Mouse (Mus musculus): Measurements from ENCODE around the gene Slc25a39. TPM values are rescaled to one million over a fixed set of nuclear protein-coding genes. Genes with fewer than 3 reads are reported as not detected.
A peak's percentile ranks its signal among the peaks of the same experiment; 100 is the strongest.

Gene Slc25a39
- polyA plus RNA-seq, 1 experiment: not detected

- Histone ChIP-seq H3K27ac (ENCODE audit: insufficient read depth, low read depth, low read length) (no peak overlapping the region), H3K4me3 (ENCODE audit: insufficient read depth, low read depth, low read length) (peak overlapping the region; percentile 24), H3K4me1 (ENCODE audit: control insufficient read depth, insufficient read depth, low read length) (peaks cover 25% of the 10 kb centered on the region)
- WGBS: 41% methylated on average over 15 of the region's 15 CpGs
- TF ChIP-seq POLR2A (IDR thresholded peaks at IDR 0.05; ENCODE audit: insufficient read depth, low read depth, low read length) (no peak), CTCF (IDR thresholded peaks at IDR 0.05; ENCODE audit: insufficient read depth, low read depth, low read length) (no peak)
Measured at GRCm38 (mm10) chr11:102408888-102409794, 1.4 kb upstream of the Slc25a39 start.

DNA sequence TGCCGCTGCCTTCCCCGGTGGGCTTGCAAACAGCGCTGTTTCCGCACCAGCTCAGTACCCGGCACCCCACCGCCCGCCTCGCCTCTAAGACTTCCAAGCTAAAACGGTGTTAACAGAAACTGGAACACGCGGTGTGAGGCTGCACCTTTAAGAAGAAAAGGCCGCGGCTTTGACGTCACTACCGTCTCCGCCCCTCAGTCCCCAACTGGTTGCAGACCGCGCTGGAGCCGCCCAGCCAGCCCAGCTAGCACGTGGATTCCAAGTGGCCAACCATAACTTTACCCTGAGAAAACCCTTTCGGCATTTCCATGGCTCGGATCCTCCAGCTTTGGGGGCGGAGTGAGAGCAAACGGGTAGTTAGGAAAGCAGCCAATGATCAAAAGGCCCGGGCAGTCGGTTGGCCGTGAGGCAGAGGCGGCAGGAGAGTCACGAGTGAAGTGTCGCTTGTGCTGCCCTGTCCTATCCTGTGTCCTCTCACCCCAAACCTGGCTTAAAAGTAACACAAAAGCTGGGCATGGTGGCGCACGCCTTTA is 664 bp upstream of the Slc25a39 start:
- H3K4me1 ChIP-seq (ENCODE audit: control insufficient read depth, insufficient read depth, low read length): peaks cover 25% of the 10 kb centered on the region
- H3K4me3 ChIP-seq (ENCODE audit: insufficient read depth, low read depth, low read length): peak overlapping the region; percentile 78
- WGBS: under 1% methylated on average over 32 of the region's 32 CpGs
- H3K27ac ChIP-seq (ENCODE audit: insufficient read depth, low read depth, low read length): 0 out of 2 replicates have a peak overlapping the region, but pooled peaks have one; percentile 28
- TF ChIP-seq CTCF (IDR thresholded peaks at IDR 0.05; ENCODE audit: insufficient read depth, low read depth, low read length): no peak
- no peak; the same call in 1 of the 2 replicates for TF ChIP-seq POLR2A (IDR thresholded peaks at IDR 0.05; ENCODE audit: insufficient read depth, low read depth, low read length)

DNA sequence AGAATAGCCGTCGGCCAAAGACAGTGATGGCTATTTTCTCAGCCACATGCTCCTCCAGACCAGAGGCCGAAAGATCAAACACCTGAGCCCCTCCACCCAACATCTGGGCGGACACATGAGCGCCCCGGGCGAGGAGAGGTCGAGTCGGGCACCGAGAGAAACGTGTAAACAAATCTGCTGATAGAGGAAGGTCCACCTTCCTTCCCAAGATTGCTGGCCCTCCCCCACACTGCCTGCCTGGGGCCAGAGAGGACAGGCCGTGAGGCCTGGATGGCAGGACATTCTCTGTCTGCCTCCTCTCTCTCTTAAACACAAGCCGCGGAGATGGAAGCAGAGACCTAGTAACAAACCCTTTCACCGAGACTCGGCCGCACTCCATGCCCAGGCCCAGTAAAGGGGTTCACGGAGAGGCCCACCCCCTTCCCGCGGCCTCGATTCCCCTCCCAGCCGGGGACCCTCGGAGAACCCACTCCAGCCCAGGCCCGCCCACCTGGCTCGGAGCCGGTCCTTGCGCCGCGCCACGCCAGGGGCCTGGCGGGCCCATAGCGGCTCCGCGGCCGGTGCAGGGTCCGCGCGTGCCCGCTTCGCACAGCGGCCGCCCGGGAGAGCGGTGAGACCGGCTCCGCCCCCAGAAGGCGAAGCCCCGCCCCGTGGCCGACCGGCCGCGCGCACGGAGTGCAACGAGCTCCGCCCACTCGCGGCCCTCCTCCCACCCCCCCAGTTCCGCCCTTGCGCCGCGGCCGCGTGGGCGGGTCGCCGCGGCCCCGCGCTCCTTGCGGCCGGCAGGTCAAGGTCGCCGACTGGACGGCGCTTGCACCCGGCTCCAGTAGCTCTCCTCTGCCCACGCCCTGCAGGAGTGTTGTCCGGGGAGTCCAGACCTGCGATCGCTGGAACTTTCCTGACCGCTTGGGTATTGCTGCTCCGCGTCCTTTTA is 579 bp downstream of the Slc25a39 start:
- TF ChIP-seq POLR2A (IDR thresholded peaks at IDR 0.05; ENCODE audit: insufficient read depth, low read depth, low read length) (peak; percentile 76), CTCF (IDR thresholded peaks at IDR 0.05; ENCODE audit: insufficient read depth, low read depth, low read length) (no peak)
- Histone ChIP-seq H3K4me3 (ENCODE audit: insufficient read depth, low read depth, low read length) (peak overlapping the region; percentile 78), H3K4me1 (ENCODE audit: control insufficient read depth, insufficient read depth, low read length) (peaks cover 25% of the 10 kb centered on the region), H3K27ac (ENCODE audit: insufficient read depth, low read depth, low read length) (peak overlapping the region; percentile 80)
- WGBS: under 1% methylated on average over 83 of the region's 85 CpGs

DNA sequence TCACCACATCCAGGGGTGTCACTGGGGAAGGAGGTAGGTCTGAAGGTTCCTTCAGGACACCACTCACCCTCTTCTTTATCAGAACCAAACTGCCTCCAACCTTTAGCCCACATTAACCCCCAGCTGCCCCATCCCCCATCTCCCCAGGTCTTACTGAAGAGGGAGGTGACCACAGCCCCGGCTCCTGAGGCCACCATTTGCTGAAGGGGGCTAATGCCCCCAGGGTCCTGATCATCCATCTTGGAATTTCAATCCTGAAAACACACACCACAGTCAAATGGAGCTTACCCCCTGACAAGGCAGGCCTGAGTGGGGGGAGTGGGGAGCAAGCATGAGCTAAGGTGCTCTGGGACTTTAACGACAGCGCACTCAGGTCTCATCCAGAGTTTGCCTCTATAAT is 1.3 kb downstream of the Slc25a39 start:
- Histone ChIP-seq H3K27ac (ENCODE audit: insufficient read depth, low read depth, low read length) (peak overlapping the region; percentile 69; the same call in 1 of the 2 replicates), H3K4me1 (ENCODE audit: control insufficient read depth, insufficient read depth, low read length) (peaks cover 27% of the 10 kb centered on the region), H3K4me3 (ENCODE audit: insufficient read depth, low read depth, low read length) (peak overlapping the region; percentile 78)
- 9% methylated on average over 3 of the region's 3 CpGs for WGBS
- TF ChIP-seq POLR2A (IDR thresholded peaks at IDR 0.05; ENCODE audit: insufficient read depth, low read depth, low read length): no peak

DNA sequence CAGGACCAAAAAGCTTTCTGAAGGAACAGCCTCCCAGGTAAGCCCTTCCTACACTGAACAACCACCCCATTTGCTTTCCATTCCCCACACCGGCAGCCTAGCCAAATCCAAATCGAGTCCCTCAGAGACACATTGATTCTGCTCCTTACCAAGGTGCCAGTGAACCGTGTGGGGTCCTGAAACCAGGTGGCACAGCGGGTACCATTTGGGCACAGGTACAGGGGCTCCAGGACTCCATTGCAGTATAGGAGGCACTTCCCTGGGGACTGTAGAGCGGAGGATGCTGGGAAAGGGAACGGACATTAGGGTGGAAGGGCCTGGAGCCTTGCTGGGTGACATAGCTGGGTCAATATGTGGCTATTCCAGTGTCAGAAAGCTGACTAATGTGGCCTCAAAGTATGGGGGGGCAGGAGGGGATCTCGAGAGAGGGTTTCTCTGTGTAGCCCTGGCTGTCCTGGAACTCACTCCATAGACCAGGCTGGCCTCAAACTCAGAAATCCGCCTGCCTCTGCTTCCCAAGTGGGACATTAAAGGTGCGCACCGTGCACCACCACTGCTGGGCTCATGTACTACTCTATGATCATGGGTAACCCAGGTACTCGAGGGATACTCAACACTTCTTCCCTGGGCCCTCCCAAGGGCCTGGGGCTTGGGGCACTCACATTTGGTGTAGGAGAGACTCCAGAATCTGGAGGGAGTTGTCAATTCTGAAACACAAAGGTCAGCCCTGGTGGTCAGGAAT is 2.0 kb downstream of the Slc25a39 start:
- Histone ChIP-seq H3K4me1 (ENCODE audit: control insufficient read depth, insufficient read depth, low read length) (peaks cover 29% of the 10 kb centered on the region), H3K4me3 (ENCODE audit: insufficient read depth, low read depth, low read length) (peak overlapping the region; percentile 78; the same call in 1 of the 2 replicates), H3K27ac (ENCODE audit: insufficient read depth, low read depth, low read length) (no peak overlapping the region)
- WGBS: 85% methylated on average over 11 of the region's 11 CpGs
- TF ChIP-seq POLR2A (IDR thresholded peaks at IDR 0.05; ENCODE audit: insufficient read depth, low read depth, low read length) (no peak), CTCF (IDR thresholded peaks at IDR 0.05; ENCODE audit: insufficient read depth, low read depth, low read length) (no peak)

DNA sequence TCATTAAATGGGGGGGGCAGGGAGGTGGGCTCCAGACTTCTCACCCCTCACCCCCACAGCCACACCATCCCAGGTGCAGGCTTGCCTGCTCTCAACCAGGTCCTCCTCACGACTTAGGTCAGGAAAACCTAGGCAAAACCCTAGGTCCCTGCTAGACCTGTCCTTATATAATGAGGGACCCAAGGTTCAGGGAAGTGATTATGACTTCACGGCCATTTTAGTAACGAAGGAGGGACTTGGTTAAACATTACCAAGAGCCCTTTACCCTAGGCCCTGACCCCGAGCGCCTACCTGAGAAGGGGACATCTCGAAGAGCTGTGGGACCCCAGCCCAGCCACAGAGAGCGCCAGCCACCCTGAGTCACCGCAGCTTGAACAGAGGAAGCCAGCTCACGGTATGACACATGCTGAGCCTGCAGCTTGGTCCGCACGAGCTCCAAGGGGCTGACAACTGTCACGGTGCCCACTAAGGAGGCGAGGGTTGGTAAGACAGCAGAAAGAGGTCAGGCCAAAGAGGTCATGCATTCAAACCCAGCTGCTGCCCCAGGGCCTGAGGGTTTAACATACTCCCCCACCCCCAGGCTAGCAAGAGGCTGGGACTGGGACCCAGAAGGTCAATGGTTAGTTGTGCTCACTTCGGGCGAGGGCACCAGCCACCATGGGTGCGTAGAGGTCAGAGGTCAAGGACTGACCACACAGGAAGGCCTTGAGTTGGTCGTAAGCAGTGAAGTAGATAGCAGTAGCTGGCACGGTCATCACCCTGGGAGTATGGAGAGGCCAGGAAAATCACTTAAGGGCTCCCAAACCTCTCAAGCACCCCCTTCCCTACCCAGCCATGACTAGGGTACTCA is 3.4 kb downstream of the Slc25a39 start:
- TF ChIP-seq CTCF (IDR thresholded peaks at IDR 0.05; ENCODE audit: insufficient read depth, low read depth, low read length): no peak
- no peak for TF ChIP-seq POLR2A (IDR thresholded peaks at IDR 0.05; ENCODE audit: insufficient read depth, low read depth, low read length)
- H3K4me3 ChIP-seq (ENCODE audit: insufficient read depth, low read depth, low read length): no peak overlapping the region
- peaks cover 41% of the 10 kb centered on the region for H3K4me1 ChIP-seq (ENCODE audit: control insufficient read depth, insufficient read depth, low read length)
- no peak overlapping the region for H3K27ac ChIP-seq (ENCODE audit: insufficient read depth, low read depth, low read length)
- whole genome bisulfite sequencing: 73% methylated on average over 18 of the region's 18 CpGs

DNA sequence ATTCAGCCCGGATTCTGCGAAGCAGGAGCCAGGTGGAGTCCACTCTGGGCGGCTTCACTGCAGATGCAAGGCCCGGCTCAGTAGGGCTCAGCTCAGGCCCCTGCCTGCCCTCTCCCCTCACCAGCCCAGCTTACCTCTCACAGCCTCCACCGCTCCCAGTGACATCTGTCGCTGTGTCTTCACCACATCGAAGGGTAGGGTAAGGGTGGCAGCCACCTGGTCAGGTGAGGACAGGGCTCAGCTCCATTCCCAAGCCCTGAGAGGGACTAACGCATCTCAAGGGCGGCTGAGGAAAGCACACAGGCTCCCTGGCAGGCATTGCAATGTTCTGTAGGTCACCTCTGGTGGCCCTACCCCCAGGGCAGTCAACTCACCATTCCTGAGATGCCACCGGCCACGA is 4.1 kb downstream of the Slc25a39 start:
- TF ChIP-seq POLR2A (IDR thresholded peaks at IDR 0.05; ENCODE audit: insufficient read depth, low read depth, low read length) (no peak), CTCF (IDR thresholded peaks at IDR 0.05; ENCODE audit: insufficient read depth, low read depth, low read length) (no peak)
- 93% methylated on average over 11 of the region's 11 CpGs for WGBS
- Histone ChIP-seq H3K4me1 (ENCODE audit: control insufficient read depth, insufficient read depth, low read length) (peaks cover 45% of the 10 kb centered on the region), H3K4me3 (ENCODE audit: insufficient read depth, low read depth, low read length) (no peak overlapping the region), H3K27ac (ENCODE audit: insufficient read depth, low read depth, low read length) (no peak overlapping the region)

Data from olfactory bulb, adult 2 months (tissue).